Mouse (Mus musculus) spleen, adult 2 months (tissue): Measurements from ENCODE around the gene Casz1. TPM values are rescaled to one million over a fixed set of nuclear protein-coding genes. Genes with fewer than 3 reads are reported as not detected.
A peak's percentile ranks its signal among the peaks of the same experiment; 100 is the strongest.

Source experiments
- DNase-seq, 2 experiments: peaks; one replicate each; pipeline versions ENCODE4 v3.0.0 to v3.0.0-alpha.2; 2012 to 2021; ENCODE audit warnings: low spot score in 2 of 2, low read depth in 1 of 2
- H3K27ac ChIP-seq: fragments of 200-500 bp; 2 replicates; pipeline ENCODE4 v1.5.1; 2012; ENCODE audit warnings: low read length, inconsistent platforms; ENCODE audit not compliant: insufficient read depth
- H3K27me3 ChIP-seq: fragments of 200-500 bp; 2 replicates; pipeline ENCODE4 v1.6.1; 2012; ENCODE audit warnings: mild to moderate bottlenecking, moderate library complexity, low read length, inconsistent platforms; ENCODE audit not compliant: control insufficient read depth, insufficient read depth
- H3K36me3 ChIP-seq: fragments of 200-500 bp; 2 replicates; pipeline ENCODE4 v1.6.1; 2012; ENCODE audit warnings: mild to moderate bottlenecking, low read length, inconsistent platforms; ENCODE audit not compliant: control insufficient read depth, insufficient read depth
- H3K4me1 ChIP-seq: fragments of 200-500 bp; 2 replicates; pipeline ENCODE4 v1.6.1; 2011; ENCODE audit warnings: inconsistent platforms; ENCODE audit not compliant: control insufficient read depth, insufficient read depth, insufficient read length
- H3K4me3 ChIP-seq: fragments of 200-500 bp; 2 replicates; pipeline ENCODE4 v1.5.1; 2011; ENCODE audit warnings: mild to moderate bottlenecking, inconsistent platforms; ENCODE audit not compliant: insufficient read depth, insufficient read length; ENCODE audit errors: extremely low read depth
- CTCF ChIP-seq: fragments of 200-500 bp; IDR thresholded peaks from 2 replicates; pipeline ENCODE4 v1.5.1; 2011; ENCODE audit warnings: mild to moderate bottlenecking, inconsistent platforms; ENCODE audit not compliant: insufficient read depth, insufficient read length, insufficient replicate concordance; ENCODE audit errors: extremely low read depth
- POLR2A ChIP-seq: fragments of 200-500 bp; IDR thresholded peaks from 2 replicates; pipeline ENCODE4 v1.6.1; 2011; ENCODE audit warnings: low read depth, low read length, inconsistent platforms
- WGBS: fragments of 180-500 bp; shearing (Covaris S2); methylation state at CpG from one replicate; pipeline ENCODE4 v1.1.7; 2018; 5-methylcytosine and 5-hydroxymethylcytosine counted together
- polyA plus RNA-seq: library from polyadenylated mRNA; depleted of rRNA; stranded (reverse); fragments of >200 nt; gene quantifications from 2 replicates; pipeline ENCODE4 v1.2.3, GENCODE M21; 2012

The Casz1 gene
- polyA plus RNA-seq, 1 experiment: 6.0 TPM

GRCm38 (mm10) chr4:148941321-148941720 is 137.1 kb downstream of the Casz1 start:
- no peak for TF ChIP-seq CTCF
- no peak for TF ChIP-seq POLR2A
- no peak for DNase-seq
- Histone ChIP-seq H3K4me3 (peak overlapping the region; percentile 5; the same call in 1 of the 2 replicates), H3K36me3 (peaks cover 17% of the 10 kb centered on the region), H3K27ac (no peak overlapping the region), H3K4me1 (peaks cover 11% of the 10 kb centered on the region), H3K27me3 (no peaks in the 10 kb centered on the region)
- WGBS: 27% methylated on average over 11 of the region's 11 CpGs

GRCm38 (mm10) chr4:148943099-148943498 is 138.9 kb downstream of the Casz1 start:
- DNase-seq: no peak
- no peak overlapping the region for H3K27ac ChIP-seq
- no peak overlapping the region for H3K4me3 ChIP-seq
- peaks cover 11% of the 10 kb centered on the region for H3K4me1 ChIP-seq
- 95% methylated on average over 5 of the region's 5 CpGs for WGBS
- no peaks in the 10 kb centered on the region for H3K27me3 ChIP-seq
- H3K36me3 ChIP-seq: peaks cover 17% of the 10 kb centered on the region
- TF ChIP-seq CTCF: no peak
- no peak for TF ChIP-seq POLR2A

- TF ChIP-seq CTCF (no peak), POLR2A (no peak)
- Histone ChIP-seq H3K4me3 (no peak overlapping the region), H3K27ac (no peak overlapping the region), H3K27me3 (no peaks in the 10 kb centered on the region), H3K36me3 (peaks cover 12% of the 10 kb centered on the region), H3K4me1 (peaks cover 7% of the 10 kb centered on the region)
- no peak for DNase-seq
- WGBS: 90% methylated on average over 4 of the region's 4 CpGs
Observed at GRCm38 (mm10) chr4:148945476-148945881, 141.2 kb downstream of the Casz1 start.

GRCm38 (mm10) chr4:148946071-148946470 is 141.8 kb downstream of the Casz1 start:
- H3K27ac ChIP-seq: no peak overlapping the region
- H3K36me3 ChIP-seq: peaks cover 12% of the 10 kb centered on the region
- H3K27me3 ChIP-seq: no peaks in the 10 kb centered on the region
- no peak overlapping the region for H3K4me3 ChIP-seq
- H3K4me1 ChIP-seq: peaks cover 3% of the 10 kb centered on the region; the same call in 1 of the 2 replicates
- no peak for DNase-seq
- TF ChIP-seq CTCF (no peak), POLR2A (no peak)
- 96% methylated on average over 8 of the region's 8 CpGs for WGBS

GRCm38 (mm10) chr4:148947833-148948388 is 143.7 kb downstream of the Casz1 start:
- peaks cover 3% of the 10 kb centered on the region for H3K4me1 ChIP-seq
- 85% methylated on average over 10 of the region's 10 CpGs for WGBS
- peaks cover 24% of the 10 kb centered on the region for H3K36me3 ChIP-seq
- H3K27me3 ChIP-seq: peaks cover 2% of the 10 kb centered on the region; the same call in 1 of the 2 replicates
- no peak for TF ChIP-seq POLR2A
- no peak for TF ChIP-seq CTCF
- no peak overlapping the region for H3K27ac ChIP-seq
- H3K4me3 ChIP-seq: no peak overlapping the region
- DNase-seq: no peak

- Histone ChIP-seq H3K4me3 (no peak overlapping the region), H3K36me3 (peaks cover 24% of the 10 kb centered on the region), H3K27ac (no peak overlapping the region), H3K4me1 (peaks cover 3% of the 10 kb centered on the region), H3K27me3 (peaks cover 2% of the 10 kb centered on the region; the same call in 1 of the 2 replicates)
- no peak for DNase-seq
- 83% methylated on average over 6 of the region's 6 CpGs for WGBS
- no peak for TF ChIP-seq CTCF
- no peak for TF ChIP-seq POLR2A
Observed at GRCm38 (mm10) chr4:148950487-148950886, 146.3 kb downstream of the Casz1 start.

- peaks cover 3% of the 10 kb centered on the region for H3K4me1 ChIP-seq
- DNase-seq: no peak
- no peak for TF ChIP-seq POLR2A
- no peak for TF ChIP-seq CTCF
- 87% methylated on average over 25 of the region's 25 CpGs for WGBS
- no peak overlapping the region for H3K27ac ChIP-seq
- peaks cover 24% of the 10 kb centered on the region for H3K36me3 ChIP-seq
- H3K4me3 ChIP-seq: no peak overlapping the region
- H3K27me3 ChIP-seq: peaks cover 2% of the 10 kb centered on the region; the same call in 1 of the 2 replicates
Observed at GRCm38 (mm10) chr4:148950932-148951650, 146.9 kb downstream of the Casz1 start.
